Mouse (Mus musculus) heart, embryonic 16.5 days (tissue): ENCODE data around the gene Snx4. TPM values are rescaled to one million over a fixed set of nuclear protein-coding genes. Genes with fewer than 3 reads are reported as not detected.

ENCODE experiments used
- ATAC-seq: fragments of 200-750 bp; cut with Nextera tagmentation; replicated peaks from 2 replicates; pipeline ENCODE4 v1.8.0; 2017; ENCODE audit warnings: moderate number of reproducible peaks; ENCODE audit not compliant: insufficient read depth, low FRiP score; ENCODE audit errors: extremely low read depth
- H3K27ac ChIP-seq: fragments of 300-500 bp; sonication (generic); 2 replicates; pipeline ENCODE4 v1.5.1; 2014; ENCODE audit warnings: mild to moderate bottlenecking, low read length, control low read depth, moderate library complexity
- H3K27me3 ChIP-seq: fragments of 300-500 bp; sonication (generic); 2 replicates; pipeline ENCODE4 v1.6.1; 2014; ENCODE audit warnings: low read length, mixed read lengths; ENCODE audit not compliant: control insufficient read depth, insufficient read depth
- H3K36me3 ChIP-seq: fragments of 300-500 bp; sonication (generic); 2 replicates; pipeline ENCODE4 v1.6.1; 2014; ENCODE audit not compliant: control insufficient read depth, insufficient read depth
- H3K4me1 ChIP-seq: fragments of 300-500 bp; sonication (generic); 2 replicates; pipeline ENCODE4 v1.6.1; 2014; ENCODE audit warnings: low read length, mixed read lengths; ENCODE audit not compliant: control insufficient read depth, insufficient read depth
- H3K4me2 ChIP-seq: fragments of 300-500 bp; sonication (generic); 2 replicates; pipeline ENCODE4 v1.6.1; 2014; ENCODE audit warnings: low read depth, mild to moderate bottlenecking, control low read depth, low read length
- H3K4me3 ChIP-seq: fragments of 300-500 bp; sonication (generic); 2 replicates; pipeline ENCODE4 v1.5.1; 2014; ENCODE audit warnings: mild to moderate bottlenecking, control low read depth, low read length
- H3K9ac ChIP-seq: fragments of 300-500 bp; sonication (generic); 2 replicates; pipeline ENCODE4 v1.6.1; 2014; ENCODE audit warnings: low read length, control low read depth
- H3K9me3 ChIP-seq: fragments of 300-500 bp; sonication (generic); replicated peaks from 2 replicates; pipeline ENCODE4 v1.6.1; 2016; ENCODE audit warnings: low read length; ENCODE audit not compliant: control insufficient read depth
- WGBS: fragments of 180-500 bp; shearing (Covaris S2); extraction: QIAGEN DNeasy Blood & Tissue Kit; methylation state at CpG from one replicate; pipeline ENCODE4 v1.1.7; 2014; 5-methylcytosine and 5-hydroxymethylcytosine counted together
- polyA plus RNA-seq: library from polyadenylated mRNA; unstranded; fragments of >200 nt; fragmentation: Nextera tagmentation; extraction: Ambion mirVana; gene quantifications from 2 replicates; pipeline ENCODE4 v1.2.1, GENCODE M21; 2015

Gene Snx4
- polyA plus RNA-seq, 1 experiment from 2014 or later = 88.7 TPM

- H3K36me3 ChIP-seq = peaks cover 42% of the 10 kb centered on the region
- H3K4me3 ChIP-seq = no peak overlapping the region
These were observed 9.2 kb upstream of the Snx4 start for GRCm38 (mm10) chr16:33242046-33242445.

GRCm38 (mm10) chr16:33244136-33244691 lies 7.0 kb upstream of the Snx4 start:
- Histone ChIP-seq H3K9ac (no peak overlapping the region), H3K4me1 (peaks cover 4% of the 10 kb centered on the region; the same call in 1 of the 2 replicates), H3K27me3 (no peaks in the 10 kb centered on the region), H3K9me3 (no peaks in the 10 kb centered on the region), H3K4me2 (no peak overlapping the region), H3K36me3 (peaks cover 30% of the 10 kb centered on the region), H3K27ac (no peak overlapping the region), H3K4me3 (no peak overlapping the region)
- ATAC-seq = no peak
- WGBS = 88% methylated on average over 6 of the region's 6 CpGs

More at GRCm38 (mm10) chr16:33242046-33242445, 9.2 kb upstream of the Snx4 start:
- Histone ChIP-seq H3K9ac (no peak overlapping the region), H3K9me3 (no peaks in the 10 kb centered on the region), H3K4me1 (peaks cover 4% of the 10 kb centered on the region; the same call in 1 of the 2 replicates), H3K27me3 (no peaks in the 10 kb centered on the region), H3K27ac (no peak overlapping the region), H3K4me2 (no peak overlapping the region)
- WGBS = 65% methylated on average over 6 of the region's 6 CpGs
- ATAC-seq = no peak; the same call in 1 of the 2 replicates

- 88% methylated on average over 9 of the region's 9 CpGs for WGBS
- Histone ChIP-seq H3K4me1 (peaks cover 4% of the 10 kb centered on the region; the same call in 1 of the 2 replicates), H3K9ac (no peak overlapping the region), H3K4me3 (no peak overlapping the region), H3K36me3 (peaks cover 26% of the 10 kb centered on the region), H3K4me2 (no peak overlapping the region), H3K9me3 (no peaks in the 10 kb centered on the region), H3K27ac (no peak overlapping the region), H3K27me3 (no peaks in the 10 kb centered on the region)
- no peak for ATAC-seq
These were observed 6.2 kb upstream of the Snx4 start for GRCm38 (mm10) chr16:33244933-33245470.

GRCm38 (mm10) chr16:33246526-33246925 lies 4.7 kb upstream of the Snx4 start:
- no peak overlapping the region for H3K9ac ChIP-seq
- ATAC-seq = no peak
- H3K4me3 ChIP-seq = no peak overlapping the region
- H3K27me3 ChIP-seq = no peaks in the 10 kb centered on the region
- H3K27ac ChIP-seq = no peak overlapping the region
- H3K9me3 ChIP-seq = no peaks in the 10 kb centered on the region
- no peak overlapping the region for H3K4me2 ChIP-seq
- 90% methylated on average over 5 of the region's 5 CpGs for whole genome bisulfite sequencing
- peaks cover 4% of the 10 kb centered on the region; the same call in 1 of the 2 replicates for H3K4me1 ChIP-seq
- H3K36me3 ChIP-seq = peaks cover 18% of the 10 kb centered on the region

- Histone ChIP-seq H3K27me3 (no peaks in the 10 kb centered on the region), H3K36me3 (peaks cover 13% of the 10 kb centered on the region), H3K4me2 (no peak overlapping the region), H3K4me3 (no peak overlapping the region), H3K9me3 (no peaks in the 10 kb centered on the region), H3K27ac (no peak overlapping the region), H3K4me1 (peaks cover under 1% of the 10 kb centered on the region; the same call in 1 of the 2 replicates), H3K9ac (no peak overlapping the region)
- 74% methylated on average over 2 of the region's 2 CpGs for WGBS
- no peak for ATAC-seq
These were observed 4.2 kb upstream of the Snx4 start for GRCm38 (mm10) chr16:33247006-33247405.

- H3K36me3 ChIP-seq = no peaks in the 10 kb centered on the region; the same call in 1 of the 2 replicates
- no peak for ATAC-seq
- no peaks in the 10 kb centered on the region for H3K27me3 ChIP-seq
- peak overlapping the region; percentile 66 for H3K4me2 ChIP-seq
- H3K27ac ChIP-seq = peak overlapping the region; percentile 82
- 16% methylated on average over 9 of the region's 9 CpGs for WGBS
- H3K9ac ChIP-seq = peak overlapping the region; percentile 83
- H3K4me1 ChIP-seq = peaks cover 10% of the 10 kb centered on the region
- H3K9me3 ChIP-seq = no peaks in the 10 kb centered on the region
- peak overlapping the region; percentile 87 for H3K4me3 ChIP-seq
These were observed 556 bp upstream of the Snx4 start for GRCm38 (mm10) chr16:33250651-33251120.

GRCm38 (mm10) chr16:33255601-33256000 lies 4.4 kb downstream of the Snx4 start:
- 66% methylated on average over 7 of the region's 7 CpGs for WGBS
- H3K36me3 ChIP-seq = no peaks in the 10 kb centered on the region; the same call in 1 of the 2 replicates
- no peak overlapping the region; the same call in 1 of the 2 replicates for H3K4me2 ChIP-seq

GRCm38 (mm10) chr16:33258530-33258929 lies 7.3 kb downstream of the Snx4 start:
- H3K9me3 ChIP-seq = no peaks in the 10 kb centered on the region
- no peak overlapping the region for H3K4me3 ChIP-seq
- H3K4me2 ChIP-seq = no peak overlapping the region
- WGBS = 38% methylated on average over 2 of the region's 2 CpGs
- peak overlapping the region; percentile 14; the same call in 1 of the 2 replicates for H3K27ac ChIP-seq
- ATAC-seq = no peak; the same call in 1 of the 2 replicates
- H3K9ac ChIP-seq = no peak overlapping the region
- no peaks in the 10 kb centered on the region; the same call in 1 of the 2 replicates for H3K36me3 ChIP-seq
- peaks cover 44% of the 10 kb centered on the region for H3K4me1 ChIP-seq
- no peaks in the 10 kb centered on the region for H3K27me3 ChIP-seq

More at GRCm38 (mm10) chr16:33255601-33256000, 4.4 kb downstream of the Snx4 start:
- Histone ChIP-seq H3K4me1 (peaks cover 29% of the 10 kb centered on the region), H3K4me3 (no peak overlapping the region), H3K9ac (no peak overlapping the region), H3K9me3 (no peaks in the 10 kb centered on the region), H3K27me3 (no peaks in the 10 kb centered on the region), H3K27ac (no peak overlapping the region)
- no peak for ATAC-seq

GRCm38 (mm10) chr16:33259824-33260223 lies 8.6 kb downstream of the Snx4 start:
- Histone ChIP-seq H3K4me3 (no peak overlapping the region), H3K9me3 (no peaks in the 10 kb centered on the region), H3K9ac (no peak overlapping the region), H3K27ac (no peak overlapping the region), H3K27me3 (no peaks in the 10 kb centered on the region), H3K4me1 (peaks cover 41% of the 10 kb centered on the region), H3K4me2 (no peak overlapping the region), H3K36me3 (peaks cover 7% of the 10 kb centered on the region)
- 79% methylated on average over 3 of the region's 3 CpGs for WGBS
- no peak for ATAC-seq
